Mouse (Mus musculus) common myeloid progenitor, adult 5-6 weeks (primary cell): ENCODE data around the gene Naa80. TPM values are rescaled to one million over a fixed set of nuclear protein-coding genes. Genes with fewer than 3 reads are reported as not detected.

ENCODE experiments used
- ATAC-seq: replicated peaks from 2 replicates; pipeline ENCODE4 v1.8.0; 2016; ENCODE audit warnings: low read depth, mild to moderate bottlenecking, moderate TSS enrichment, inconsistent platforms; ENCODE audit not compliant: poor library complexity, severe bottlenecking
- total RNA-seq: library from RNA; stranded (forward); fragments of 200-1000, 187-1606 nt; gene quantifications from 2 replicates; pipeline ENCODE4 v1.2.3, GENCODE M21; 2017

Gene Naa80
- total RNA-seq, 1 experiment from 2014 or later, result 13.3 TPM

GRCm38 (mm10) chr9:107612191-107612944, 33.7 kb downstream of the Naa80 start:
- peak; percentile 83 for ATAC-seq

- no peak; the same call in 1 of the 2 replicates for ATAC-seq
Measured at GRCm38 (mm10) chr9:107612945-107613569, 34.4 kb downstream of the Naa80 start.

DNA sequence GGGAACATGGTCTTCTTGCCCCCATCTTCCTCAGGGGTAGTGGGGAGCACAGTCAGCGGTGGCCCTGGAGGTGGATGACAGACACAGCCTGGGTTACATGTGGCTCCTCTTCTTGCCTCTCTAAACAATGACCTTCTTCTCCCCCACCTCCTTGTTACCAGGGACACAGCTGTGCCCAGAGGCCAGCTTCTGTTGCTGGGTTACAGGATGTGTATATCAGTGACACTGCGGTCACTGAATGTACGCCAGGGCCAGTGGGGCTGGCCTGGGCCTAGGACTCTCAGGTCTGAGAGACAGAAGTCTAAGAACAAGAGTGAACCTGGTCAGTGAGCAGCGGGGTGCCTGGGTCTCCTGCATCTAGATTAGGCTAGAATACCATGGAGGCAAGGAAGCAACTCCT, 36.3 kb downstream of the Naa80 start:
- ATAC-seq, result no peak

DNA sequence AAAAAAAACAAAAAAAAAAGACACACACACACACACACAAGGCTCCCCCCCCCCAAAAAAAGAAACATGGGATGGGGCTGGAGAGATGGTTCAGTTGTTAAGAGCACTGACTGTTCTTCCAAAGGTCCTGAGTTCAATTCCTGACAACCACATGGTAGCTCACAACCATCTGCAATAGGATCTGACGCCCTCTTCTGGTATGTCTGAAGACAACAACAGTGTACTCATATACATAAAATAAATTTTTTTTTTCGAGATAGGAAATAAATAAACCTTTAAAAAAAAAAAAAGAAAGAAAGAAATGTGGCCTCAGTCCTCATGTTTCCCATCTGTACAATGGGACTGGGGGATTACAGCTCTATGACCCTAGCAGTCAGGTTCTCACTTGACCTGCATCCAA, 38.8 kb downstream of the Naa80 start:
- no peak for ATAC-seq

DNA sequence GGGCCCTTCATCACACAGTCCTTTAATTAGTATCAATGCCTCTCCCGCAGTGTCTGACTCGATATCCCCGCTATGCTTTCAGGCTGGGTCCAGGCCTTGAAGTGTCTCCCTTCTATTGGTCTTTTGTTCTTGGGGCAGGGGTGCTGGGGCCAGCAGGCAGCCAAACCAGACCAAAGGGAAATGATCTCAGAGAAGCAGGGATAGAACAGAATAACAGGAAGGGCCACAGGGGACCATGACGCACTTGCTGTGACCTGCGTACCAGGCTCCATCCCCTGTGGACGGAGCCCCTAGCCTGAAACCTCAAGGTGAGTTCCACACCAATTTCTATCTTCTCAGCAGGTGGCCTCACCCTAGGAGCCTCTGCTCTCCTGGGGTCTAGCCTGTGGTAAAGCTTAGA, 39.4 kb downstream of the Naa80 start:
- ATAC-seq, result no peak

DNA sequence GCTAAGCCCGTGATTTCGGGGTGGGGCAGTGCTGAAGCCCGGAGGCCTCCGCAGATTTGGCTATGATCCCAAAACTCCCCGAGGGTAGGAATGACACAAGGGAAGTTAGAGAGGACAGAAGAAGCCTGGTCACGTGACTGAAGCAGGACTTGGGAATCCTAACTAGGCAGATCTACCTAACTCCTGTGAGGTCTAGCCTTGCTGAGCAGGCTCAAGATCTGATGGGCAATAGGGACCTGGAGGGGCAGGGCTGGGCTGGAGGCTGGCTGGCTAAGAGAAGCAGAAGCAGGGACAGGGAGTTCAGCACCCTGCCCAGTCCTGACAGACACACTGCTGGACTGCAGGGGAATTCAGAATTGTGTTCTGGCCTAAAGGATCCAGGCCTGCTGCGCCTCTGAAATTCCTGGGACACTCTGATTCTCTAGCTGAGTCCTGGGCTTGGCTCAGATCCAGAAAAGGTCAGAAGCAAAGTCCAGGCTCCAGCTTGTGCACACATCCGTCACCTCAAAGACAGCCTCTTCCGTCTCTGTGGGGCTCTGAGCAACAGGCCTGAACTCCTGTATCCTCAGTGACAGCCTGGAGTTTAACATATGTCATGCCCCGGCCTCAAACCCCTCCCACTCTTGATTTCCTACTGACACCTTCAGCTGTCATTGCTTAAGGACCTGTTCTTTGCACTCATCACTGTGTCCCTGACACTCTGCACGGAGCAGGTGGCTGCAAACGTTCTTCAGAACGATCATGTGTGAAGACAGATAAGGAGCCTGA, 40.3 kb downstream of the Naa80 start:
- peak; percentile 26; the same call in 1 of the 2 replicates for ATAC-seq

GRCm38 (mm10) chr9:107619546-107619879, 40.8 kb downstream of the Naa80 start:
- no peak for ATAC-seq

DNA sequence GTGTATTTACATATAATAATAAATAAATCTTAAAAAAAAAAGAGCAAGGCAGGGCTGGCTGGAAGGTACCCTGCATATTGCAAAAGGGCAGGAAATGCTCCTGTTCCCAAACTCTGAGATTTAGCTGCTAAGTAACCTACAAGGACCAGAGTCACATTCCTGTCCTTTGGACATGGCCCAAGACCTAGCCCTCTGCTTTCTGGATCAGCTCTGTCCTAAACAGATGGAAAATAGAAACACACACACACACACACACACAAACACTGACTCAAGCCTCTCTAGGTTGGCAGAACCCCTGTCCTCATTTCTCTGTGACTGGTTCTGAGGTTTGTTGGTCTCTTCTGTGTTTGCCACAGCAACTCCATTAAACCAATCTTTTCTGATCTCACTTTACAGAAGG, 42.3 kb downstream of the Naa80 start:
- no peak for ATAC-seq

GRCm38 (mm10) chr9:107624539-107624938, 45.9 kb downstream of the Naa80 start:
- peak; percentile 48 for ATAC-seq

DNA sequence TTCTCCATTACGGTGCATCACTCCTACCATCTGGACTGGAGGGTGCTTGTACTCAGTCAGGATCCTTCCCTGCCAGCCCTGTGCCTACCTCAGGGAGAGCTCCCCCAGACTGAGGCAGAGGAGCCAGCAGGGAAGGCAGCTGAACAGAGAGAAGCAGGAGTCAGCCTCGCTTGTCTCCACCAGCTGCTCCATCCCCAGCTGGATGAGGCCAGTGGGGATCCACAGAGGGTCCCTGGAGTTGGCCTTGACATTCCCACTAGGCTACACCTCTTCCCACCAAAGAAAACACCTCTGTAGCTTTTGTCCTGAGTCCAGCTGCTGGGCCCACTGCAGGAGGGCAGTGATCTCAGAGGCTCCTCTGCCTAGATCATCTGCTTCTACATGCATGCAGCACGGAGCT, 46.3 kb downstream of the Naa80 start:
- peak; percentile 5; the same call in 1 of the 2 replicates for ATAC-seq

DNA sequence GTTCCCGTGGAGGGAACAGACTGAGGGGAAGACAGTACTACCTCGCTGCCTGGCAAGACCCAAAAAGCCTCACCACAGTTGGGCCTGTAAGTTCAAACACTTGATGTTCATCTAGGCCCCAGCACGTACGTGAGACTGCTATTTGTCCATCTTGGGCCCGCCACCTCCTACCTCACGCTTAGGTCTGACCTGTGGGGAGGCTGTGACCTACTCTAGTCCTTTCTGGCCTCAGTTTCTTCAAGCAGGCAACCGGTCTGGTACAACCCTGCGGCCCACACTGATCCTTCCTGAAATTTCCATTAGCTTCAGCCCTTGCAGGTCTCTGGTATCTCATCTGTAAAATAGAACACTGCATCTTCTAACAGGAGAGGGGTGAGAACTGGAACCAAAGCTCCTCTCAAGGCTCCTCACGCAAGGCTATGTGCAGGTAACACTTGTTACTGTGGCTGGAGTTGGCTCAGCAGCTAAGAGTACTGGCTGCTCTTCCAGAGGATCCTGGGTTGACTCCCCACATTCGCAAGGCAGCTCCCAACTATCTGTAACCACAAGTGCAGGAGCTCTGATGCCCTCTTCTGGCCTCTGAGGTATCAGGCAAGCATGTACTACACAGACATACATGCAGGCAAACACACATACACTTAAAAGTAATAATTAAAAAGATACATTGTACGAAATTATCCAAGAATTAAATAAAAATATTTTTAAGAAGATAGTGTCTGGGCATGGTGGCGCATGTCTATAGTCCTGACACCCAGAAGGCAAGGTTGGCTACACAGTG, 46.9 kb downstream of the Naa80 start:
- ATAC-seq, result no peak

DNA sequence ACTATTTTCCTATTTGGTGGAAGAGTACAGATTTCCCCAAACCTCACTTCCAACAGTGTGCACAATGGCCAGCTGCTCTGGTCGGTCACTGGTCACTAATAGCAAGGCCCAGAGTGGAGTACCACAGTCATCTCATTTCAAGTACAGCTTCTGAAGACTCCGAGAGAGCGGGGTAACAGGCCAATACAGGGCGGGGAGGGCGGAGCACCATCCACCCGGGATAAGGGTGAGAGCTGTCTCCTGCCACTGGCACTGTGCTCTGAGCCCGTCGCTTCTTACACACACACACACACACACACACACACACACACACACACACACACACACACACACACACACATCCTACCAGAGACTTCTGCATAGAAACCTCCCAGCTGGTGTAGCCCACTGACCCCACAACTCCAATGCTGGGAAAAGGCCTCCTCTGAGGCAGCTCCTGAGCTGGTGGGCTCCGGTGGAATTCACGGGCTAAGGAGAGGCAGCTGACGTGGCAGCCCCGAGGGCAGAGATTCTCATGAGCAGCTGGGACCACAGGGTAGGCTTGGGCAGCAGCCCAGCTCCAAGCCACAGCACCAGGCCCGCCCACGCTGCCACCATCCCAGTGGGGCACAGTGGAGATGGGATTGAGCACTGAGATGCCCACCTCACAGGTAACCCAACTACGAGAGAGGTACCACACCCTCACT, 47.6 kb downstream of the Naa80 start:
- peak; percentile 3; the same call in 1 of the 2 replicates for ATAC-seq

DNA sequence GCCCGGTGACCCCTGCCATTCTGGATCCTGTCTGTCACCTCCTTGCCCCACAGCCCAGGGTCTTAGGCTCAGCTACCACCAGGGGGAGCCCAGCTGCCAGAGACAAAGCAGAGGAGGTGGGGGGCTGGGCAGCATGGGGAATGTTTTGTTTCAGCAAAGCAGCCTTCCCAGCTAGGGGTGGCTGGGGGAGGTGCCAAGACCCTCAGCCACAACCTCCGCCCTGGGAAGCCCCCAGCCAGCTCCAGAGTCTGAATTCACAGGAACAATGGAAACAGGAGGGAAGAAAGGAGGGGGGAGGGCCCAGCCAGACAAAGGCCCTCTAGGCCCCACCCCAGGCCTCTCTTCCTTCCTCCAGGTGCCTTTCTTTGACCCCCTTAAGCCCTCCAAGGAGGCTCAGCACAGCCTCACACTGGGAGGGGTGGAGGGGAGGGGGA, 48.2 kb downstream of the Naa80 start:
- peak; percentile 47 for ATAC-seq

GRCm38 (mm10) chr9:107627387-107628255, 48.9 kb downstream of the Naa80 start:
- no peak for ATAC-seq

DNA sequence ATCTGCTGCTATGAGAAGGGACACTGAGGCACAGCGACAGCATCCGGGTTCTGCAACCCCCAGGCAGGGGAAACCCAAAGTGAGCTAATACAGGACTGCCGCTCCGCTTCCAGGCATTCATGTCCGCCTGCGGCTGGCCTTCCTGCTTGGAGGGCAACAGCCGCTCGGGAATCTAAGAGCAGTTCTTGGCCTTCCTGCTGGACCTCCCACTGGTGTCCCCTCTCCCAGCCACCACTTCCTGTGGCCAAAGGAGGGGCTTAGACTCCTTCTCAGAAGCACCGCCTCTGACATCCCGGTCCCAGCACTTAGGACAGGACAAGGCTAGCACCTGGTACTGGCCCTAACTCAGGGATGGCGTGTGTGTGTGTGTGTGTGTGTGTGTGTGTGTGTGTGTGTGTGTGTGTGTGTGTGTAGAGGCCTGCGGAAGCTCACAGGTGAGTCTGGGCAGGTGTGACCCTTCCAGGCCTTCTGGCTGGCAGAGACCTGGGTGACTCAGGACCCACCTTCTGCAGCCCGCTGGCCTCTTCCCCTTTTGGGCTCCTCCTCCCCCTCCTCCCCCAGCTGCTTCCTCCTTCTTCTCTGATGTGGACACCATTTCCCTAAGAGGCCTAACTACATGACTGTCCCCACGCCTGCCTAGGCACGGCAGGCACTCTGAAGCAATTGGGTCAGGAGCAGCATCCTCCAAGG, 50.2 kb downstream of the Naa80 start:
- peak; percentile 51 for ATAC-seq

GRCm38 (mm10) chr9:107629411-107629730, 50.7 kb downstream of the Naa80 start:
- ATAC-seq, result no peak

DNA sequence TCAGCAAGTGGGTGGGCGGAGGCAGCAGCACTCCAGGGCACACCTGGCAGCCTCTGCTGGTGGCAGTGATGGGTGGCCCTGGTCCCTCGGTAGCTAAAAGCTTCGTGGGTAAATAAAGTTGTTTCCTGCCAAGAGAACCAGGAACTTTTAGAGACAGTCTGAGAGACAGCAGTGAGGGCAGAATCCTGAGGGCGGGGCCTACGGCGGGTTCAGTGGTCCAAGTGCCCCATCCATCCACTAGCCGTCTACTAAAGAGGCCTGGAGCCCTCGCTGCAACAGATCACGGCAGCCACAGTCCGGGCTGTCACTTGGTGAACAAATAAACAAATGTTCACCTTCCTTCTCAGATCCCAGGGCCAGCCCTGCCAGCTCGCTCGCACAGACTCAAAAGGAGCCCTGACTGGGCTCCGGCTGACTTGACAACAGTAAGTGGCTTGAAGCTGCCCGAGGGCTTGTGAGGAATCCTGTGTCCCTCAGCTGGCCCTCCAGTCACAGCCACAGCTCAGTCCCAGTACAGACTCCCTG, 51.3 kb downstream of the Naa80 start:
- ATAC-seq, result no peak

- ATAC-seq, result no peak
Measured at GRCm38 (mm10) chr9:107630576-107630975, 51.9 kb downstream of the Naa80 start.
